Mouse (Mus musculus): ENCODE measurements around the gene Folr1.

DNA sequence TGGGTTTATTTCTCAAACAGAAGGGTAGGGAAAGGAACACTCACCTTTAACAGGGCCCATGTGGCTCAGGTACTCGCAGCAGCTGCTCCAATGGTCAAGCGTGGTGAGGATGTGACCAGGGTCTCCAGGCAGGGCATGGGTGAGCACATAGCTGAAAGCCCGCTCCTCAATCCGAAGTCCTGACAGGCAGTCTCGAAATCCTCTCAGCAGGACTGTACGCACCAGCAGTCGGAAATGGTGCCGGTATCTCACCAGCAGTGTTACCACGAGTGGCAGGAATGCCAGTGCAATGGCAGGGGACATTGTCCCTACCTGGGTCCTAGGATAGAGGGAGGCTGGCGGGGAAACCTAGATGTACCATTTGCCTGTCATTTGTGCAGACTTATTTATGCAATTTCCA is 31.4 kb upstream of the Folr1 start:
- TF ChIP-seq EP300 (IDR thresholded peaks at IDR 0.05; ENCODE audit: low read depth) = no peak
- no peak for TF ChIP-seq CTCF (IDR thresholded peaks at IDR 0.05; ENCODE audit: low read depth)
